Mouse (Mus musculus) stomach, embryonic 15.5 days (tissue): ENCODE results near the gene Prok2. TPM values are rescaled to one million over a fixed set of nuclear protein-coding genes. Genes with fewer than 3 reads are reported as not detected.

Source experiments
- ATAC-seq: fragments of 200-750 bp; cut with Nextera tagmentation; 2 replicates; pipeline ENCODE4 v1.8.0; 2017; ENCODE audit warnings: low read depth, moderate number of reproducible peaks, moderate TSS enrichment; ENCODE audit not compliant: insufficient read depth, low FRiP score
- H3K27ac ChIP-seq: fragments of 300-500 bp; sonication (generic); 2 replicates; pipeline ENCODE4 v1.5.1; 2015; ENCODE audit warnings: mild to moderate bottlenecking, inconsistent platforms
- H3K27me3 ChIP-seq: fragments of 300-500 bp; sonication (generic); replicated peaks from 2 replicates; pipeline ENCODE4 v1.6.1; 2015; ENCODE audit warnings: inconsistent platforms
- H3K36me3 ChIP-seq: fragments of 300-500 bp; sonication (generic); 2 replicates; pipeline ENCODE4 v1.6.1; 2015; ENCODE audit warnings: inconsistent platforms
- H3K4me1 ChIP-seq: fragments of 300-500 bp; sonication (generic); 2 replicates; pipeline ENCODE4 v1.6.1; 2015; ENCODE audit warnings: inconsistent platforms
- H3K4me2 ChIP-seq: fragments of 300-500 bp; sonication (generic); 2 replicates; pipeline ENCODE4 v1.6.1; 2015; ENCODE audit warnings: mild to moderate bottlenecking, inconsistent platforms
- H3K4me3 ChIP-seq: fragments of 300-500 bp; sonication (generic); replicated peaks from 2 replicates; pipeline ENCODE4 v1.5.1; 2015; ENCODE audit warnings: inconsistent platforms
- H3K9ac ChIP-seq: fragments of 300-500 bp; sonication (generic); 2 replicates; pipeline ENCODE4 v1.6.1; 2015; ENCODE audit warnings: inconsistent platforms
- H3K9me3 ChIP-seq: fragments of 300-500 bp; sonication (generic); 2 replicates; pipeline ENCODE4 v1.6.1; 2016; ENCODE audit warnings: inconsistent platforms
- WGBS: fragments of 180-500 bp; shearing (Covaris S2); methylation state at CpG from one replicate; pipeline ENCODE4 v1.1.7; 2015; 5-methylcytosine and 5-hydroxymethylcytosine counted together
- polyA plus RNA-seq: library from polyadenylated mRNA; unstranded; fragments of >200 nt; fragmentation: Nextera tagmentation; extraction: Ambion mirVana; gene quantifications from 2 replicates; pipeline ENCODE4 v1.2.1, GENCODE M21; 2015

The Prok2 gene
- polyA plus RNA-seq, 1 experiment from 2014 or later: 0.12 TPM

- no peaks in the 10 kb centered on the region for H3K9me3 ChIP-seq
- peaks cover 9% of the 10 kb centered on the region; the same call in 1 of the 2 replicates for H3K4me1 ChIP-seq
- no peaks in the 10 kb centered on the region for H3K36me3 ChIP-seq
- H3K4me2 ChIP-seq: peak within 1 kb of the TSS; percentile 94
- peak within 1 kb of the TSS; percentile 50 for H3K9ac ChIP-seq
- H3K27me3 ChIP-seq: no peaks in the 10 kb centered on the region; the same call in 1 of the 2 replicates
- peak within 1 kb of the TSS; percentile 77 for H3K4me3 ChIP-seq
- peak within 1 kb of the TSS; percentile 61; the same call in 1 of the 2 replicates for H3K27ac ChIP-seq
- under 1% methylated on average over 67 of the region's 75 CpGs for WGBS
- ATAC-seq: peak; percentile 78
Measured at GRCm38 (mm10) chr6:99666318-99667171, 59.6 kb downstream of the Prok2 start, which contains the start of the genes Eif4e3 and Gm20696. TSS of gene Eif4e3 (minus strand) at chr6:99666771. TSS of gene Gm20696 (minus strand) at chr6:99666797.

DNA sequence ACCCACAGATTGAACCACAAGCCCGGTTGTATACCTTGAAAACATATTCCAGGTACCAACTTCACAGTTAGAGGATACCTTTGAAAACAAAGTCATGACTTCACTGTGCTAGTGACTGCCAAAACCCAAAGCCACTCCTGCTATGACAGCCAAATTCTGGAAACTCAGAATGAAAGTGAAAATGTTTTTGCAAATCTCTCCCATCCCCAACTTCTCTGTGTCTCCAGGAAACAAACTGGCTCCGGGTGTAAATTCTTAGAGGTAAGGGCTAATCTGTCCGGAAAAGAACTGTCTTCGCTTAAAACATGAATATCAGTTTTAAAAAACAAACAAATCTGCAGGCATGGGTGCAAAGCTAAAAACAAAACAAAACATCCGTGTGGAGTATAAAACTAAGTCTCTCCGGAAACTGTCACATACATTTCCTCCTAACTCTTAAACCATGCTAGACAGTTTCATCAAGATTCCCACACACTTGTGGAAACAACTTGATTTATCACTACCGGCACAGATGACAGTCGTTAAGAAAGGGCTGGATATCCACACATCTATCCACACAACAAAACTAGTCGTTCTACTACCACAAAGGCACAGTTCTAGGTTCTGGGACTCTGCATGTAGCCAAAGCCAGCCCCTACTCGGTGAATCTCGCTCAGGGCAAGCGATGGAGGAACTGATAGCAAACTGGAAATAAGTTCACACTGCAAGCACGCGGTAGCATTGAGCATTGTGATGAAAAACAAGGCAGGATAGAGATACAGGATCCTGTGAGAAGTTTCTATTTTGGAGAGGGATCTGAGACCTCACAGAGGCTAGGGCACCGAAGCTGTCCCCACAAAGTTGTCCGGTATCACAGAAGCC is 60.5 kb downstream of the Prok2 start:
- WGBS: 24% methylated on average over 16 of the region's 16 CpGs
- Histone ChIP-seq H3K4me2 (peak overlapping the region; percentile 94), H3K27ac (peak overlapping the region; percentile 61; the same call in 1 of the 2 replicates), H3K36me3 (no peaks in the 10 kb centered on the region), H3K9ac (peak overlapping the region; percentile 50; the same call in 1 of the 2 replicates), H3K4me1 (peaks cover 9% of the 10 kb centered on the region; the same call in 1 of the 2 replicates), H3K9me3 (no peaks in the 10 kb centered on the region), H3K27me3 (no peaks in the 10 kb centered on the region; the same call in 1 of the 2 replicates), H3K4me3 (peak overlapping the region; percentile 77)
- ATAC-seq: no peak

DNA sequence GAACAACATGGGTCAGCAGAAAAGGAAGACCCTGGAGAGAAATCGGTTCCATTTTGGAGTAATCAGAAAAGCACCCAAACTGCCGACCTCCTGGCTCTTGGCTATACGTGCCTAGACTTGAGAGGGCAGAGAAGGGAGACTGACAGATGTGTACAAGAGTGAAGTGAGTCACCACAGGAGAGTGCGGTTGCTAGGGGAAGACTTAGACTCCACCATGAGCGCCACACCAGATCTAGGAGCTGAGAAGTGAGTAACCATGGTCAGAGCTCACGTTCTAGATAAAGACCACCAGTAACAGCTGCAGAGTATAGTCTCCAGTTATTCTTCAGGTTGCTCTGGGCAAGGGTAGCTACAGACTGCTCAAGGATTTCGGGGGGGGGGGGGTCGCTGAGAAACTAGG is 63.0 kb downstream of the Prok2 start:
- ATAC-seq: no peak
- Histone ChIP-seq H3K4me3 (no peak overlapping the region), H3K9me3 (no peaks in the 10 kb centered on the region), H3K4me1 (peaks cover 9% of the 10 kb centered on the region; the same call in 1 of the 2 replicates), H3K27ac (no peak overlapping the region), H3K36me3 (no peaks in the 10 kb centered on the region), H3K9ac (no peak overlapping the region), H3K27me3 (no peaks in the 10 kb centered on the region; the same call in 1 of the 2 replicates), H3K4me2 (no peak overlapping the region)
- 71% methylated on average over 8 of the region's 8 CpGs for WGBS

Other genes with a start within 250 kb of the Prok2 start
- 105 and 122 TPM in 2 replicates for gene Foxp1, start 203.7 kb downstream of the Prok2 start, polyA plus RNA-seq
- gene Eif4e3, start 59.6 kb downstream of the Prok2 start, polyA plus RNA-seq: 10.0 and 11.9 TPM in 2 replicates
- gene Gm20696, start 59.6 kb downstream of the Prok2 start, polyA plus RNA-seq: 3.6 and 4.6 TPM in 2 replicates
- 2.8 and 3.1 TPM in 2 replicates for gene Gpr27, start 33.7 kb downstream of the Prok2 start, polyA plus RNA-seq